Mouse (Mus musculus): ENCODE results near the gene Arhgef26. TPM values are rescaled to one million over a fixed set of nuclear protein-coding genes. Genes with fewer than 3 reads are reported as not detected.

The Arhgef26 gene
- 4.1 and 5.7 TPM in 2 replicates for polyA plus RNA-seq (2015; fragmentation: Nextera tagmentation; extraction: Ambion mirVana)

- Histone ChIP-seq H3K9ac (peak within 1 kb of the TSS; percentile 72), H3K4me3 (peak within 1 kb of the TSS; percentile 84), H3K36me3 (no peaks in the 10 kb centered on the region), H3K4me2 (peak within 1 kb of the TSS; percentile 97), H3K9me3 (replicated peaks) (no peaks in the 10 kb centered on the region), H3K4me1 (replicated peaks) (peaks cover 10% of the 10 kb centered on the region), H3K27ac (peak within 1 kb of the TSS; percentile 66), H3K27me3 (0 out of 2 replicates have a peak, but pooled peaks cover 3% of the 10 kb centered on the region)
- 79% methylated on average over 3 of the region's 3 CpGs for WGBS
- no peak for ATAC-seq (replicated peaks; ENCODE audit: insufficient number of reproducible peaks, insufficient read depth, low FRiP score, low read depth)
Observed at GRCm38 (mm10) chr3:62338044-62338443, at the start of gene Arhgef26. TSS of gene Arhgef26 (plus strand) at chr3:62338344.

- no peak overlapping the region for H3K4me3 ChIP-seq
- no peak overlapping the region for H3K27ac ChIP-seq
- no peak for ATAC-seq (replicated peaks; ENCODE audit: insufficient number of reproducible peaks, insufficient read depth, low FRiP score, low read depth)
- H3K27me3 ChIP-seq = no peaks in the 10 kb centered on the region
- no peaks in the 10 kb centered on the region for H3K36me3 ChIP-seq
- WGBS = 81% methylated on average over 3 of the region's 3 CpGs
- no peak overlapping the region for H3K9ac ChIP-seq
- no peaks in the 10 kb centered on the region for H3K9me3 ChIP-seq (replicated peaks)
- H3K4me1 ChIP-seq (replicated peaks) = no peaks in the 10 kb centered on the region
- H3K4me2 ChIP-seq = no peak overlapping the region
Observed at GRCm38 (mm10) chr3:62310493-62310892, 27.7 kb upstream of the Arhgef26 start.

GRCm38 (mm10) chr3:62311224-62311623 is 26.9 kb upstream of the Arhgef26 start:
- H3K27ac ChIP-seq = no peak overlapping the region
- WGBS = 78% methylated on average over 5 of the region's 5 CpGs
- H3K9me3 ChIP-seq (replicated peaks) = no peaks in the 10 kb centered on the region
- no peak for ATAC-seq (replicated peaks; ENCODE audit: insufficient number of reproducible peaks, insufficient read depth, low FRiP score, low read depth)
- H3K4me2 ChIP-seq = no peak overlapping the region
- H3K9ac ChIP-seq = no peak overlapping the region
- no peaks in the 10 kb centered on the region for H3K27me3 ChIP-seq
- H3K36me3 ChIP-seq = no peaks in the 10 kb centered on the region
- no peaks in the 10 kb centered on the region for H3K4me1 ChIP-seq (replicated peaks)
- no peak overlapping the region for H3K4me3 ChIP-seq

- no peak overlapping the region for H3K27ac ChIP-seq
- no peaks in the 10 kb centered on the region for H3K4me1 ChIP-seq (replicated peaks)
- ATAC-seq (replicated peaks; ENCODE audit: insufficient number of reproducible peaks, insufficient read depth, low FRiP score, low read depth) = no peak
- no peak overlapping the region for H3K9ac ChIP-seq
- no peaks in the 10 kb centered on the region for H3K36me3 ChIP-seq
- H3K27me3 ChIP-seq = no peaks in the 10 kb centered on the region
- no peak overlapping the region for H3K4me2 ChIP-seq
- H3K4me3 ChIP-seq = no peak overlapping the region
- no peaks in the 10 kb centered on the region for H3K9me3 ChIP-seq (replicated peaks)
- 58% methylated on average over 1 of the region's 1 CpGs for WGBS
Observed at GRCm38 (mm10) chr3:62324708-62325107, 13.4 kb upstream of the Arhgef26 start.

GRCm38 (mm10) chr3:62327903-62328302 is 10.2 kb upstream of the Arhgef26 start:
- no peak overlapping the region for H3K4me2 ChIP-seq
- no peak overlapping the region for H3K4me3 ChIP-seq
- H3K4me1 ChIP-seq (replicated peaks) = no peaks in the 10 kb centered on the region
- no peaks in the 10 kb centered on the region for H3K27me3 ChIP-seq
- H3K9me3 ChIP-seq (replicated peaks) = no peaks in the 10 kb centered on the region
- H3K27ac ChIP-seq = no peak overlapping the region
- WGBS = 65% methylated on average over 2 of the region's 2 CpGs
- ATAC-seq (replicated peaks; ENCODE audit: insufficient number of reproducible peaks, insufficient read depth, low FRiP score, low read depth) = no peak
- H3K36me3 ChIP-seq = no peaks in the 10 kb centered on the region
- H3K9ac ChIP-seq = no peak overlapping the region

GRCm38 (mm10) chr3:62338461-62338853 is 313 bp downstream of the Arhgef26 start:
- Histone ChIP-seq H3K9me3 (replicated peaks) (no peaks in the 10 kb centered on the region), H3K4me1 (replicated peaks) (peaks cover 10% of the 10 kb centered on the region), H3K9ac (peak overlapping the region; percentile 72), H3K4me3 (peak overlapping the region; percentile 84), H3K36me3 (no peaks in the 10 kb centered on the region), H3K4me2 (peak overlapping the region; percentile 97), H3K27me3 (0 out of 2 replicates have a peak, but pooled peaks cover 3% of the 10 kb centered on the region), H3K27ac (peak overlapping the region; percentile 66)
- 0 out of 2 replicates have a peak, but pooled peaks have one; percentile 7 for ATAC-seq (replicated peaks; ENCODE audit: insufficient number of reproducible peaks, insufficient read depth, low FRiP score, low read depth)
- WGBS = under 1% methylated on average over 17 of the region's 17 CpGs

- under 1% methylated on average over 66 of the region's 68 CpGs for WGBS
- Histone ChIP-seq H3K4me1 (replicated peaks) (peaks cover 10% of the 10 kb centered on the region), H3K9me3 (replicated peaks) (no peaks in the 10 kb centered on the region), H3K27me3 (0 out of 2 replicates have a peak, but pooled peaks cover 3% of the 10 kb centered on the region), H3K4me3 (peak overlapping the region; percentile 84), H3K36me3 (no peaks in the 10 kb centered on the region), H3K9ac (peak overlapping the region; percentile 72), H3K4me2 (peak overlapping the region; percentile 97), H3K27ac (peak overlapping the region; percentile 66)
- peak; percentile 90 for ATAC-seq (replicated peaks; ENCODE audit: insufficient number of reproducible peaks, insufficient read depth, low FRiP score, low read depth)
Observed at GRCm38 (mm10) chr3:62338854-62339515, 841 bp downstream of the Arhgef26 start.

GRCm38 (mm10) chr3:62339516-62340051 is 1.4 kb downstream of the Arhgef26 start:
- ATAC-seq (replicated peaks; ENCODE audit: insufficient number of reproducible peaks, insufficient read depth, low FRiP score, low read depth) = peak; percentile 50; the same call in 1 of the 2 replicates

GRCm38 (mm10) chr3:62340154-62340760 is 2.1 kb downstream of the Arhgef26 start:
- 21% methylated on average over 16 of the region's 16 CpGs for WGBS
- 0 out of 2 replicates have a peak, but pooled peaks cover 3% of the 10 kb centered on the region for H3K27me3 ChIP-seq
- H3K9me3 ChIP-seq (replicated peaks) = no peaks in the 10 kb centered on the region
- peak overlapping the region; percentile 84 for H3K4me3 ChIP-seq
- no peak for ATAC-seq (replicated peaks; ENCODE audit: insufficient number of reproducible peaks, insufficient read depth, low FRiP score, low read depth)
- H3K27ac ChIP-seq = no peak overlapping the region
- peak overlapping the region; percentile 97 for H3K4me2 ChIP-seq
- H3K4me1 ChIP-seq (replicated peaks) = peaks cover 10% of the 10 kb centered on the region
- peak overlapping the region; percentile 72 for H3K9ac ChIP-seq
- H3K36me3 ChIP-seq = no peaks in the 10 kb centered on the region

More at GRCm38 (mm10) chr3:62339516-62340051, 1.4 kb downstream of the Arhgef26 start:
- peaks cover 10% of the 10 kb centered on the region for H3K4me1 ChIP-seq (replicated peaks)
- peak overlapping the region; percentile 66 for H3K27ac ChIP-seq
- 0 out of 2 replicates have a peak, but pooled peaks cover 3% of the 10 kb centered on the region for H3K27me3 ChIP-seq
- under 1% methylated on average over 53 of the region's 53 CpGs for WGBS
- H3K9me3 ChIP-seq (replicated peaks) = no peaks in the 10 kb centered on the region
- H3K4me3 ChIP-seq = peak overlapping the region; percentile 84
- peak overlapping the region; percentile 97 for H3K4me2 ChIP-seq
- H3K36me3 ChIP-seq = no peaks in the 10 kb centered on the region
- H3K9ac ChIP-seq = peak overlapping the region; percentile 72

- no peaks in the 10 kb centered on the region for H3K9me3 ChIP-seq (replicated peaks)
- H3K9ac ChIP-seq = no peak overlapping the region
- H3K27me3 ChIP-seq = 0 out of 2 replicates have a peak, but pooled peaks cover 3% of the 10 kb centered on the region
- H3K27ac ChIP-seq = no peak overlapping the region
- H3K4me3 ChIP-seq = peak overlapping the region; percentile 84
- H3K36me3 ChIP-seq = no peaks in the 10 kb centered on the region
- H3K4me1 ChIP-seq (replicated peaks) = peaks cover 10% of the 10 kb centered on the region
- H3K4me2 ChIP-seq = peak overlapping the region; percentile 97
- 34% methylated on average over 2 of the region's 2 CpGs for WGBS
- ATAC-seq (replicated peaks; ENCODE audit: insufficient number of reproducible peaks, insufficient read depth, low FRiP score, low read depth) = no peak
Observed at GRCm38 (mm10) chr3:62340861-62341260, 2.7 kb downstream of the Arhgef26 start.

- ATAC-seq (replicated peaks; ENCODE audit: insufficient number of reproducible peaks, insufficient read depth, low FRiP score, low read depth) = no peak
- Histone ChIP-seq H3K9ac (no peak overlapping the region), H3K4me3 (no peak overlapping the region), H3K36me3 (no peaks in the 10 kb centered on the region), H3K27ac (no peak overlapping the region), H3K4me2 (peak overlapping the region; percentile 4; the same call in 1 of the 2 replicates), H3K9me3 (replicated peaks) (no peaks in the 10 kb centered on the region), H3K27me3 (0 out of 2 replicates have a peak, but pooled peaks cover 3% of the 10 kb centered on the region), H3K4me1 (replicated peaks) (peaks cover 10% of the 10 kb centered on the region)
- whole genome bisulfite sequencing = 62% methylated on average over 3 of the region's 3 CpGs
Observed at GRCm38 (mm10) chr3:62341496-62342205, 3.5 kb downstream of the Arhgef26 start.

Measured in heart, embryonic 15.5 days (tissue).